Mouse (Mus musculus) CH12.LX (cell line): ENCODE measurements around the gene Psmb9.

ENCODE experiments used
- CTCF ChIP-seq, 2 experiments: IDR thresholded peaks in 1 of 2; conservative IDR thresholded peaks in 1 of 2; 2 replicates each; pipeline ENCODE4 v1.5.1; 2011 to 2012; ENCODE audit warnings: low read depth in 2 of 2, low read length in 2 of 2, improper control_type of control experiment in 1 of 2, inconsistent platforms in 1 of 2, mild to moderate bottlenecking in 1 of 2, moderate library complexity in 1 of 2
- GABPA ChIP-seq: IDR thresholded peaks from 2 replicates; pipeline ENCODE4 v1.6.1; 2012; ENCODE audit warnings: low read depth, low read length, improper control_type of control experiment, inconsistent platforms; ENCODE audit not compliant: insufficient replicate concordance
- HCFC1 ChIP-seq: IDR thresholded peaks from 2 replicates; pipeline ENCODE4 v1.6.1; 2012; ENCODE audit warnings: low read depth, mild to moderate bottlenecking, inconsistent platforms, low read length, improper control_type of control experiment
- JUND ChIP-seq: conservative IDR thresholded peaks from 2 replicates; pipeline ENCODE4 v1.6.1; 2011; ENCODE audit warnings: low read depth, low read length, improper control_type of control experiment
- MAX ChIP-seq: IDR thresholded peaks from 2 replicates; pipeline ENCODE4 v1.6.1; 2011; ENCODE audit warnings: low read length, improper control_type of control experiment
- MXI1 ChIP-seq: IDR thresholded peaks from 2 replicates; pipeline ENCODE4 v1.6.1; 2011; ENCODE audit warnings: mild to moderate bottlenecking, low read depth, low read length, improper control_type of control experiment
- PAX5 ChIP-seq: IDR thresholded peaks from 2 replicates; pipeline ENCODE4 v1.6.1; 2012; ENCODE audit warnings: low read length, inconsistent platforms, mixed read lengths
- POLR2A ChIP-seq: IDR thresholded peaks from 2 replicates; pipeline ENCODE4 v1.6.1; 2011; ENCODE audit warnings: low read depth, mild to moderate bottlenecking, improper control_type of control experiment, low read length
- TCF12 ChIP-seq: IDR thresholded peaks from 2 replicates; pipeline ENCODE4 v1.6.1; 2014; ENCODE audit warnings: low read depth, mild to moderate bottlenecking, inconsistent platforms, low read length, improper control_type of control experiment
- ZNF384 ChIP-seq: IDR thresholded peaks from 2 replicates; pipeline ENCODE4 v1.6.1; 2012; ENCODE audit warnings: low read depth, low read length, improper control_type of control experiment, inconsistent platforms

GRCm38 (mm10) chr17:34199050-34199619, 11.6 kb upstream of the Psmb9 start:
- no peak for TF ChIP-seq ZNF384
- no peak for TF ChIP-seq JUND
- no peak for TF ChIP-seq CTCF (conservative IDR thresholded peaks at IDR 0.05 in 1 of 2, IDR thresholded peaks at IDR 0.05 in 1 of 2; ENCODE audit: low read depth in 2 of 2, low read length in 2 of 2)
- TF ChIP-seq POLR2A = no peak
- TF ChIP-seq TCF12 = no peak
- TF ChIP-seq MAX = 0 out of 2 replicates have a peak, but pooled peaks have one; percentile 13
- TF ChIP-seq MXI1 = peak; percentile 58; the same call in 1 of the 2 replicates
- no peak for TF ChIP-seq HCFC1
- no peak for TF ChIP-seq PAX5
- TF ChIP-seq GABPA = no peak
